Mouse (Mus musculus) kidney, adult 8-10 months (tissue): ENCODE results near the gene Neto2.

Source experiments
- DNase-seq, 2 experiments: peaks; one replicate each; pipeline ENCODE4 v3.0.0; 2022

The Neto2 gene

GRCm38 (mm10) chr8:85601741-85602140 lies 99.0 kb downstream of the Neto2 start:
- no peak for DNase-seq

- no peak for DNase-seq
Observed at GRCm38 (mm10) chr8:85597413-85598191, 103.1 kb downstream of the Neto2 start.

- DNase-seq, result peak; percentile 31 to 48
Observed at GRCm38 (mm10) chr8:85595391-85595790, 105.3 kb downstream of the Neto2 start.

- DNase-seq, result no peak
Observed at GRCm38 (mm10) chr8:85594983-85595382, 105.7 kb downstream of the Neto2 start.

GRCm38 (mm10) chr8:85593324-85593723 lies 107.4 kb downstream of the Neto2 start:
- DNase-seq, result no peak

- DNase-seq, result peak in 1 of 2 experiments; percentile 68
Observed at GRCm38 (mm10) chr8:85591532-85591931, 109.2 kb downstream of the Neto2 start.

GRCm38 (mm10) chr8:85590258-85590657 lies 110.5 kb downstream of the Neto2 start:
- DNase-seq, result no peak

- DNase-seq, result no peak
Observed at GRCm38 (mm10) chr8:85588596-85588995, 112.1 kb downstream of the Neto2 start.
